Mouse (Mus musculus): Measurements from ENCODE around the gene Gmppa. TPM values are rescaled to one million over a fixed set of nuclear protein-coding genes. Genes with fewer than 3 reads are reported as not detected.

Gene Gmppa
- polyA plus RNA-seq, 1 experiment from 2014 or later, result 94.6 TPM

GRCm38 (mm10) chr1:75405547-75405946, 30.2 kb upstream of the Gmppa start:
- no peak overlapping the region for H3K9ac ChIP-seq
- no peak overlapping the region for H3K4me2 ChIP-seq
- H3K27ac ChIP-seq, result no peak overlapping the region
- H3K4me1 ChIP-seq, result peaks cover 4% of the 10 kb centered on the region
- no peak overlapping the region for H3K4me3 ChIP-seq
- H3K27me3 ChIP-seq, result no peaks in the 10 kb centered on the region
- no peaks in the 10 kb centered on the region for H3K9me3 ChIP-seq
- peaks cover 62% of the 10 kb centered on the region for H3K36me3 ChIP-seq
- 87% methylated on average over 3 of the region's 3 CpGs for WGBS
- no peak for ATAC-seq (ENCODE audit: insufficient number of reproducible peaks, low FRiP score, low TSS enrichment, low read depth)

- H3K4me1 ChIP-seq, result no peaks in the 10 kb centered on the region
- H3K36me3 ChIP-seq, result peaks cover 61% of the 10 kb centered on the region
- H3K27me3 ChIP-seq, result no peaks in the 10 kb centered on the region
- 92% methylated on average over 15 of the region's 15 CpGs for WGBS
- no peak overlapping the region for H3K27ac ChIP-seq
- H3K4me2 ChIP-seq, result no peak overlapping the region
- no peak overlapping the region for H3K4me3 ChIP-seq
- no peak overlapping the region for H3K9ac ChIP-seq
- H3K9me3 ChIP-seq, result no peaks in the 10 kb centered on the region
- ATAC-seq (ENCODE audit: insufficient number of reproducible peaks, low FRiP score, low TSS enrichment, low read depth), result no peak
Measured at GRCm38 (mm10) chr1:75406173-75406572, 29.6 kb upstream of the Gmppa start.

GRCm38 (mm10) chr1:75407056-75407455, 28.7 kb upstream of the Gmppa start:
- Histone ChIP-seq H3K36me3 (peaks cover 57% of the 10 kb centered on the region), H3K27ac (no peak overlapping the region), H3K4me3 (no peak overlapping the region), H3K4me2 (no peak overlapping the region), H3K9ac (no peak overlapping the region), H3K27me3 (no peaks in the 10 kb centered on the region), H3K4me1 (no peaks in the 10 kb centered on the region), H3K9me3 (no peaks in the 10 kb centered on the region)
- ATAC-seq (ENCODE audit: insufficient number of reproducible peaks, low FRiP score, low TSS enrichment, low read depth), result no peak
- 92% methylated on average over 9 of the region's 9 CpGs for WGBS

- no peak overlapping the region for H3K9ac ChIP-seq
- no peaks in the 10 kb centered on the region for H3K4me1 ChIP-seq
- H3K27ac ChIP-seq, result no peak overlapping the region
- WGBS, result 72% methylated on average over 3 of the region's 4 CpGs
- H3K27me3 ChIP-seq, result no peaks in the 10 kb centered on the region
- H3K4me3 ChIP-seq, result no peak overlapping the region
- H3K36me3 ChIP-seq, result peaks cover 48% of the 10 kb centered on the region
- no peak for ATAC-seq (ENCODE audit: insufficient number of reproducible peaks, low FRiP score, low TSS enrichment, low read depth)
- H3K4me2 ChIP-seq, result no peak overlapping the region
- no peaks in the 10 kb centered on the region for H3K9me3 ChIP-seq
Measured at GRCm38 (mm10) chr1:75408210-75408609, 27.5 kb upstream of the Gmppa start.

GRCm38 (mm10) chr1:75409950-75410349, 25.8 kb upstream of the Gmppa start:
- no peak overlapping the region for H3K9ac ChIP-seq
- ATAC-seq (ENCODE audit: insufficient number of reproducible peaks, low FRiP score, low TSS enrichment, low read depth), result no peak
- no peak overlapping the region for H3K4me2 ChIP-seq
- H3K9me3 ChIP-seq, result no peaks in the 10 kb centered on the region
- H3K4me1 ChIP-seq, result no peaks in the 10 kb centered on the region
- H3K36me3 ChIP-seq, result peaks cover 40% of the 10 kb centered on the region
- WGBS, result 86% methylated on average over 7 of the region's 7 CpGs
- no peaks in the 10 kb centered on the region for H3K27me3 ChIP-seq
- no peak overlapping the region for H3K4me3 ChIP-seq
- H3K27ac ChIP-seq, result no peak overlapping the region

- ATAC-seq (ENCODE audit: insufficient number of reproducible peaks, low FRiP score, low TSS enrichment, low read depth), result no peak
- Histone ChIP-seq H3K36me3 (peaks cover 38% of the 10 kb centered on the region), H3K4me2 (no peak overlapping the region), H3K9me3 (no peaks in the 10 kb centered on the region), H3K9ac (no peak overlapping the region), H3K27me3 (no peaks in the 10 kb centered on the region), H3K4me3 (no peak overlapping the region), H3K27ac (no peak overlapping the region), H3K4me1 (no peaks in the 10 kb centered on the region)
- WGBS, result 90% methylated on average over 3 of the region's 3 CpGs
Measured at GRCm38 (mm10) chr1:75412196-75412595, 23.5 kb upstream of the Gmppa start.

GRCm38 (mm10) chr1:75413749-75414148, 22.0 kb upstream of the Gmppa start:
- no peak overlapping the region for H3K9ac ChIP-seq
- peaks cover 44% of the 10 kb centered on the region for H3K36me3 ChIP-seq
- 68% methylated on average over 3 of the region's 3 CpGs for WGBS
- H3K4me1 ChIP-seq, result no peaks in the 10 kb centered on the region
- no peak overlapping the region for H3K4me2 ChIP-seq
- H3K27ac ChIP-seq, result no peak overlapping the region
- H3K27me3 ChIP-seq, result no peaks in the 10 kb centered on the region
- no peak overlapping the region for H3K4me3 ChIP-seq
- H3K9me3 ChIP-seq, result no peaks in the 10 kb centered on the region
- ATAC-seq (ENCODE audit: insufficient number of reproducible peaks, low FRiP score, low TSS enrichment, low read depth), result no peak

- H3K4me2 ChIP-seq, result 0 out of 2 replicates have a peak overlapping the region, but pooled peaks have one; percentile 50
- 15% methylated on average over 19 of the region's 20 CpGs for WGBS
- H3K4me1 ChIP-seq, result peaks cover 20% of the 10 kb centered on the region
- H3K9ac ChIP-seq, result no peak overlapping the region
- peak overlapping the region; percentile 34 for H3K4me3 ChIP-seq
- no peak for ATAC-seq (ENCODE audit: insufficient number of reproducible peaks, low FRiP score, low TSS enrichment, low read depth)
- no peak overlapping the region for H3K27ac ChIP-seq
- no peaks in the 10 kb centered on the region for H3K9me3 ChIP-seq
- 0 out of 2 replicates have a peak, but pooled peaks cover 23% of the 10 kb centered on the region for H3K36me3 ChIP-seq
- peaks cover 51% of the 10 kb centered on the region for H3K27me3 ChIP-seq
Measured at GRCm38 (mm10) chr1:75421794-75422193, 13.9 kb upstream of the Gmppa start.

GRCm38 (mm10) chr1:75422216-75422822, 13.4 kb upstream of the Gmppa start:
- H3K36me3 ChIP-seq, result peaks cover 21% of the 10 kb centered on the region; the same call in 1 of the 2 replicates
- H3K4me3 ChIP-seq, result peak overlapping the region; percentile 34
- no peaks in the 10 kb centered on the region for H3K9me3 ChIP-seq
- no peak overlapping the region for H3K27ac ChIP-seq
- peaks cover 51% of the 10 kb centered on the region for H3K27me3 ChIP-seq
- ATAC-seq (ENCODE audit: insufficient number of reproducible peaks, low FRiP score, low TSS enrichment, low read depth), result no peak
- peaks cover 20% of the 10 kb centered on the region for H3K4me1 ChIP-seq
- peak overlapping the region; percentile 33; the same call in 1 of the 2 replicates for H3K9ac ChIP-seq
- 5% methylated on average over 32 of the region's 32 CpGs for whole genome bisulfite sequencing
- H3K4me2 ChIP-seq, result peak overlapping the region; percentile 50

GRCm38 (mm10) chr1:75422823-75423471, 12.8 kb upstream of the Gmppa start:
- peak; percentile 36; the same call in 1 of the 2 replicates for ATAC-seq (ENCODE audit: insufficient number of reproducible peaks, low FRiP score, low TSS enrichment, low read depth)
- WGBS, result 2% methylated on average over 70 of the region's 71 CpGs
- Histone ChIP-seq H3K4me3 (peak overlapping the region; percentile 34), H3K9me3 (no peaks in the 10 kb centered on the region), H3K27ac (no peak overlapping the region), H3K36me3 (peaks cover 19% of the 10 kb centered on the region; the same call in 1 of the 2 replicates), H3K27me3 (peaks cover 51% of the 10 kb centered on the region), H3K4me1 (peaks cover 20% of the 10 kb centered on the region), H3K9ac (peak overlapping the region; percentile 33), H3K4me2 (peak overlapping the region; percentile 50)

GRCm38 (mm10) chr1:75423780-75424390, 11.8 kb upstream of the Gmppa start:
- Histone ChIP-seq H3K4me2 (no peak overlapping the region), H3K27me3 (peaks cover 51% of the 10 kb centered on the region), H3K9me3 (no peaks in the 10 kb centered on the region), H3K9ac (no peak overlapping the region), H3K4me1 (peaks cover 20% of the 10 kb centered on the region), H3K27ac (no peak overlapping the region), H3K4me3 (no peak overlapping the region), H3K36me3 (peaks cover 12% of the 10 kb centered on the region; the same call in 1 of the 2 replicates)
- ATAC-seq (ENCODE audit: insufficient number of reproducible peaks, low FRiP score, low TSS enrichment, low read depth), result no peak
- WGBS, result 60% methylated on average over 11 of the region's 11 CpGs

All from limb, embryonic 15.5 days (tissue).